Mouse (Mus musculus) spleen, adult 2 months (tissue): Measurements from ENCODE around the gene Prkg2. TPM values are rescaled to one million over a fixed set of nuclear protein-coding genes. Genes with fewer than 3 reads are reported as not detected.

Source experiments
- DNase-seq, 2 experiments: peaks; one replicate each; pipeline versions ENCODE4 v3.0.0 to v3.0.0-alpha.2; 2012 to 2021; ENCODE audit warnings: low spot score in 2 of 2, low read depth in 1 of 2
- H3K27ac ChIP-seq: fragments of 200-500 bp; 2 replicates; pipeline ENCODE4 v1.5.1; 2012; ENCODE audit warnings: low read length, inconsistent platforms; ENCODE audit not compliant: insufficient read depth
- H3K27me3 ChIP-seq: fragments of 200-500 bp; 2 replicates; pipeline ENCODE4 v1.6.1; 2012; ENCODE audit warnings: mild to moderate bottlenecking, moderate library complexity, low read length, inconsistent platforms; ENCODE audit not compliant: control insufficient read depth, insufficient read depth
- H3K36me3 ChIP-seq: fragments of 200-500 bp; 2 replicates; pipeline ENCODE4 v1.6.1; 2012; ENCODE audit warnings: mild to moderate bottlenecking, low read length, inconsistent platforms; ENCODE audit not compliant: control insufficient read depth, insufficient read depth
- H3K4me1 ChIP-seq: fragments of 200-500 bp; 2 replicates; pipeline ENCODE4 v1.6.1; 2011; ENCODE audit warnings: inconsistent platforms; ENCODE audit not compliant: control insufficient read depth, insufficient read depth, insufficient read length
- H3K4me3 ChIP-seq: fragments of 200-500 bp; 2 replicates; pipeline ENCODE4 v1.5.1; 2011; ENCODE audit warnings: mild to moderate bottlenecking, inconsistent platforms; ENCODE audit not compliant: insufficient read depth, insufficient read length; ENCODE audit errors: extremely low read depth
- CTCF ChIP-seq: fragments of 200-500 bp; IDR thresholded peaks from 2 replicates; pipeline ENCODE4 v1.5.1; 2011; ENCODE audit warnings: mild to moderate bottlenecking, inconsistent platforms; ENCODE audit not compliant: insufficient read depth, insufficient read length, insufficient replicate concordance; ENCODE audit errors: extremely low read depth
- POLR2A ChIP-seq: fragments of 200-500 bp; IDR thresholded peaks from 2 replicates; pipeline ENCODE4 v1.6.1; 2011; ENCODE audit warnings: low read depth, low read length, inconsistent platforms
- WGBS: fragments of 180-500 bp; shearing (Covaris S2); methylation state at CpG from one replicate; pipeline ENCODE4 v1.1.7; 2018; 5-methylcytosine and 5-hydroxymethylcytosine counted together
- polyA plus RNA-seq: library from polyadenylated mRNA; depleted of rRNA; stranded (reverse); fragments of >200 nt; gene quantifications from 2 replicates; pipeline ENCODE4 v1.2.3, GENCODE M21; 2012

Prkg2 gene
- polyA plus RNA-seq, 1 experiment: 0.02 TPM

GRCm38 (mm10) chr5:98922921-98923320, 114.2 kb downstream of the Prkg2 start:
- Histone ChIP-seq H3K4me3 (no peak overlapping the region), H3K4me1 (no peaks in the 10 kb centered on the region), H3K27ac (no peak overlapping the region), H3K27me3 (no peaks in the 10 kb centered on the region), H3K36me3 (no peaks in the 10 kb centered on the region)
- TF ChIP-seq POLR2A (no peak), CTCF (no peak)
- no peak for DNase-seq
- 94% methylated on average over 3 of the region's 3 CpGs for WGBS

- H3K4me1 ChIP-seq: no peaks in the 10 kb centered on the region
- H3K4me3 ChIP-seq: no peak overlapping the region
- no peak for DNase-seq
- H3K27ac ChIP-seq: no peak overlapping the region
- TF ChIP-seq CTCF: no peak
- no peak for TF ChIP-seq POLR2A
- no peaks in the 10 kb centered on the region for H3K27me3 ChIP-seq
- H3K36me3 ChIP-seq: no peaks in the 10 kb centered on the region
- 69% methylated on average over 1 of the region's 1 CpGs for WGBS
Measured at GRCm38 (mm10) chr5:98921608-98922007, 115.5 kb downstream of the Prkg2 start.

- H3K36me3 ChIP-seq: no peaks in the 10 kb centered on the region
- WGBS: 95% methylated on average over 5 of the region's 5 CpGs
Measured at GRCm38 (mm10) chr5:98918716-98919115, 118.4 kb downstream of the Prkg2 start.

GRCm38 (mm10) chr5:98902339-98902738, 134.8 kb downstream of the Prkg2 start:
- WGBS: 60% methylated on average over 4 of the region's 4 CpGs
- H3K4me3 ChIP-seq: no peak overlapping the region
- DNase-seq: no peak
- TF ChIP-seq POLR2A (no peak), CTCF (no peak)
- no peaks in the 10 kb centered on the region for H3K27me3 ChIP-seq
- no peaks in the 10 kb centered on the region for H3K36me3 ChIP-seq
- no peak overlapping the region for H3K27ac ChIP-seq
- H3K4me1 ChIP-seq: no peaks in the 10 kb centered on the region

More at GRCm38 (mm10) chr5:98918716-98919115, 118.4 kb downstream of the Prkg2 start:
- no peak overlapping the region for H3K4me3 ChIP-seq
- DNase-seq: no peak
- TF ChIP-seq CTCF (no peak), POLR2A (no peak)
- H3K4me1 ChIP-seq: no peaks in the 10 kb centered on the region
- no peaks in the 10 kb centered on the region for H3K27me3 ChIP-seq
- no peak overlapping the region for H3K27ac ChIP-seq

DNA sequence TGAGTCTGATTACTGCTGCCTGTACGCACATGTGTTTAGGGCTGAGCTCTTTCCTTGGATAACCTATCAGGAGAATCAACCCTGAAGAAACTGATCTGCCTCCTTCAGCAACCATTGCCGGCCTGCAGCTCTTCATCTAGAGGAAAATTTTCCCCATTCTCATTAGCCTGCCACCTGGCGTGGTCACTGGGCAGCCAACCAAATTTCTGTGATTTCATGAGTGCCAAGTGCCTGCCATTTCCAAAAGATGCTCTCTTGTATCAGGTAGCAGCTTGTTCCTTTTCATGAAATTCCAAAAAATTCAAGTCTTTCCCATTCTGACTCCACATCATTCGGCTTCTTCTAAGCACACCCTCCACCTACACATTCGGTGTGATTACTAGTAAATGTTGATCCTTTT, 136.2 kb downstream of the Prkg2 start:
- no peak for TF ChIP-seq POLR2A
- TF ChIP-seq CTCF: no peak
- no peaks in the 10 kb centered on the region for H3K27me3 ChIP-seq
- no peak for DNase-seq
- 77% methylated on average over 5 of the region's 5 CpGs for whole genome bisulfite sequencing
- no peak overlapping the region for H3K27ac ChIP-seq
- H3K4me1 ChIP-seq: no peaks in the 10 kb centered on the region
- no peaks in the 10 kb centered on the region for H3K36me3 ChIP-seq
- H3K4me3 ChIP-seq: no peak overlapping the region; the same call in 1 of the 2 replicates

- no peaks in the 10 kb centered on the region for H3K36me3 ChIP-seq
- no peak for DNase-seq
- H3K4me3 ChIP-seq: no peak overlapping the region
- H3K27ac ChIP-seq: no peak overlapping the region
- TF ChIP-seq CTCF (no peak), POLR2A (no peak)
- no peaks in the 10 kb centered on the region for H3K4me1 ChIP-seq
- no peaks in the 10 kb centered on the region for H3K27me3 ChIP-seq
Measured at GRCm38 (mm10) chr5:98897946-98898345, 139.2 kb downstream of the Prkg2 start.

DNA sequence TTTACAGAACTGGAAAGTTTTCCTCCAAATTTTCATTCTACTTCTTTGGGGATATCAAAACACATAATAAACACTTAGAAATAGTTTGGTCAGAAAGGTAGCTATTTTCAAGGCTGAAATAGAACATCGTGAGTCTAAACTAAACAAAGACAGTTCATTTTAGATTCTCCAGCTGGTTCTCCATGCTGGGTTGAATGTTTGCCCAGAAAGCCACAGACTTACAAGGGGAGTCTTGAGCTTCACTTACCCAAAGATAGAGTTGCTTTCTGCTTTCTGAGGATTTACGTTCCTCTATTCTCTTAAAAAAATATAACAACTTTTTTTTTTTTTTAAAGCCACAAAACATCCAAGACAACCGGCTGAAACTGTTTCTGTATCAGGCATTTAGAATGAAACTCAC, 142.9 kb downstream of the Prkg2 start:
- TF ChIP-seq POLR2A (no peak), CTCF (no peak)
- H3K4me3 ChIP-seq: no peak overlapping the region
- H3K4me1 ChIP-seq: no peaks in the 10 kb centered on the region
- WGBS: 82% methylated on average over 3 of the region's 3 CpGs
- no peak overlapping the region for H3K27ac ChIP-seq
- DNase-seq: no peak
- no peaks in the 10 kb centered on the region for H3K36me3 ChIP-seq
- no peaks in the 10 kb centered on the region for H3K27me3 ChIP-seq
